Mouse (Mus musculus) ES-Bruce4 (cell line): ENCODE measurements around the gene Fam170b.

Experiments
- CTCF ChIP-seq: IDR thresholded peaks from one replicate; pipeline ENCODE4 v1.8.1; 2011; ENCODE audit warnings: low read depth, low read length
- POLR2A ChIP-seq: IDR thresholded peaks from one replicate; pipeline ENCODE4 v1.8.1; 2011; ENCODE audit warnings: low read length; ENCODE audit not compliant: insufficient read depth

- TF ChIP-seq CTCF (no peak), POLR2A (no peak)
Measured at GRCm38 (mm10) chr14:32861656-32862055, 27.9 kb downstream of the Fam170b start.
